Mouse (Mus musculus) adipocyte (in vitro differentiated cells): ENCODE data around the gene Tssk2.
A peak's percentile ranks its signal among the peaks of the same experiment; 100 is the strongest.

Experiments used
- DNase-seq: peaks from one replicate; pipeline ENCODE4 v3.0.0-alpha.2; 2016; ENCODE audit warnings: low spot score

Tssk2 gene

GRCm38 (mm10) chr16:17911052-17911595 lies 12.7 kb downstream of the Tssk2 start, which contains the start of gene Ess2:
Ess2 (minus strand) TSS chr16:17911348.
- DNase-seq, result peak; percentile 99

- DNase-seq, result no peak
Observed at GRCm38 (mm10) chr16:17914307-17915249, 16.1 kb downstream of the Tssk2 start, which contains the start of gene Gsc2. Gsc2 (minus strand) TSS chr16:17915059.

DNA sequence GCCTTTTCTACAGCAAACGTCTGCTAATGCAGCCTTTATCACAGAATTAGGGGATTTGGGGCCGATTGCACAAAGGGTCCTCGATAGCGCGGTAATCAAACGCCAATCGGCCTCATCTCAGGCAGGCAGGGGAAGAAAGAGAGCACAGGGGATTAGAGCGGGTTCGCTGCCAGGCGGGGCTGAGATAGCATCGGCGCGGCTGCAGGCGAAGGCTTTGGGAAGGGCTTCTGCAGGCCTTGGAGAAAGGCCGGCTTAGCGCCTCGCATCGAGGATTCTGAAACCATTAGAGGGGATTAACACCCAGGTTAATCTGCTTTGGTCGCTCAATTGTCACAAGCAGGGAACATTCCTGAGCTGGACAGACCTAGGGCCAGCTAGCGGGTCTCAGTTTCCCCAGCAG lies 22.1 kb downstream of the Tssk2 start:
- DNase-seq, result no peak

DNA sequence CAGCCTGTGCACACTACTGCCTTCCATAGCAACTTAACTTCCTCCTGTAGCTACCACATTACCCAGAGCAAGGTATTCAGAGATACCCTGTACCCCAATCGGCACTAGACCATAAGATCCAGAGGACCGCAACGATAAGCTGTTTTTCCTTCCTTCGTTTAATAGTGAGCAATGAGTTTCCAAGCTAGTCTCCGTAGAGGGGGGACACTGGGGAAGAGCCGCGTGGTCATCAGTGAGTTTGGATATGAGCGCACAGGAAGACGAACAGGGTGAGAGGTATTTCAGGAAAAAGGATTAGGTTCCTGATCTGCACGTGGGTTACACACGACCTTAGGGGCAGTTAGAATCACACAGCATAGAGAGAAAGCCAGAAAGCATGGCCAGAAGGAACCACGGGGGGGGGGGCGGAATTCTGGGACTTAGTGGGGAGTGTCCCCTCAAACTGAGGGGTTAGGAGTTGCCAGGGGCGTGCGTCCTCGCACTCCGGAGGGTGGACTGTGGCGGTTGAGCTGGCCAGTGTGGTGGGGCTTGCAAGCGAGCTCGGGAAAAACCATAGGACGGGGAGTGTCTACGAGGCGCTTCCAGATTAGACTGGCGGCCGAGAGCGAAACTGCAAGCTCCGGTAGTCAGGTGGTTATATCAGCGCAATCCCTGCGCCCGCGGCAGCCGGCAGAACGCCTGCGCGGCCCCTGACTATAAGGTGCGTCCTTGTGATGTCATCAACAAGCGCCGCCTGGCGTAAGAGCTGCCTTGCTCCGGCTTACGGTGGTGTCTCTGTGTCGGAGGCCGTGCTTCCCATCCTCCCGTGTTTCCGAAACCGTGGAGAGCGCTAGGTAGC lies 23.1 kb downstream of the Tssk2 start:
- DNase-seq, result peak; percentile 99

GRCm38 (mm10) chr16:17922163-17922538 lies 23.7 kb downstream of the Tssk2 start:
- DNase-seq, result no peak

DNA sequence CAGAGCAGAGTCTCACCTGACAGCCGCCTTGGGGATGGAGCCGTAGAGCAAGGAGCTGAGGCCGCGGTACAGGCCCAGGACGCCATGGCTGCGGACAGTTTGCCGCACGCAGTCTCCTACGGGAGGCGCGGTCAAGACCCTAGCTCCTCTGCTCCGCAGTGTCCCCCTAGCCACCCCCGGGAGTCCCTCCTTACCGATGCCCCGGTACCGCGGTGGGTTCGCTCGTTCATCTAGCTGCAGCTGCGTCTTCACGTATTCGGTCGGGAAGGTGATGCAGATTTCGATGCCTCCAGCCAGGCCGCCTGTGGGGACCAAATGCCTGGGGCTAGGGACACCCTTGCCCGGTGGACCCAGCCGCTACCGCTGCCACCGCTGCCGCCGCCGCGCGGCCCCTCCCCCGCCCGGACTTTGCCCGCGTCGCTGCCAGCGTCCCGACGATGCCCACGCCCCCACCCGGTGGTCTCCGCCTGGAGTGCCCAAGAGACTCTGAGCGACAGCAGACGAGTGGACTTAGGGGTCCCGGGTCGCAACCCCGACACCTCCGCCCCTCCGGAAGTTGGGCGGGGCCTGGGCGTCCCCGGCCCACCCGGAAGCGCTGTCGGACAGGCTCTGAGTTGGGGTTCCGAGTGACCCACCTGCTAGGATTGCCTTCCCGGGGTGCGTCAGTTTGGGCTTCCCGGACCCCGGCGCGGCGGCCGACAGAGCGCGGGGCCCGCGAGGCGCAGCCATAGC lies 29.1 kb downstream of the Tssk2 start:
- DNase-seq, result no peak

DNA sequence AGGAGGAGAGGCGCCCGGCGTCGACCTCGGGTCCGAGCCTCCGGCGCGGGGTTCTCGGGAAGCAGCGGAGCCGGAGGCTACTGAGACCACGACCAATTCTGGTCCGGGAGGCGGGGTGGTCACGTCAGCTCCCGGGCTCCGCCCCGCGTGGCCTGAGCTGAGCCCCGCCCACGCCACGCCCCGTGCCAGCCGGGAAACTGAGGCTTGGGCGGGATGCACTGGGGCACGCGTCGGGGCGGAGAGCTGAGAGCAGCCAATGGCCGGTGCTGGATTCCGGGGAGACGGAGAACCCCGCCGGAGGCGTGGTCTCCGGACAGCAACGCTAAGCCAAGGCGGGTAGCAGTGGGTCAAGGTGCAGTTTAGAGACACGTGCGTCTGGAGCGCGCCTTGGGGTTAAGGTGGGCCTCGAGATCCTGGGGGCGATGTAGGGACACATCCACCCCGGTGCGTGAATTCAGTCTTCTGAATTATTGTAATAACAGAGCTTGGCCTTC lies 29.7 kb downstream of the Tssk2 start, which contains the start of gene Slc25a1:
Slc25a1 (minus strand) TSS at position 133 of the 494 bp plus-strand sequence.
- peak; percentile 91 for DNase-seq

DNA sequence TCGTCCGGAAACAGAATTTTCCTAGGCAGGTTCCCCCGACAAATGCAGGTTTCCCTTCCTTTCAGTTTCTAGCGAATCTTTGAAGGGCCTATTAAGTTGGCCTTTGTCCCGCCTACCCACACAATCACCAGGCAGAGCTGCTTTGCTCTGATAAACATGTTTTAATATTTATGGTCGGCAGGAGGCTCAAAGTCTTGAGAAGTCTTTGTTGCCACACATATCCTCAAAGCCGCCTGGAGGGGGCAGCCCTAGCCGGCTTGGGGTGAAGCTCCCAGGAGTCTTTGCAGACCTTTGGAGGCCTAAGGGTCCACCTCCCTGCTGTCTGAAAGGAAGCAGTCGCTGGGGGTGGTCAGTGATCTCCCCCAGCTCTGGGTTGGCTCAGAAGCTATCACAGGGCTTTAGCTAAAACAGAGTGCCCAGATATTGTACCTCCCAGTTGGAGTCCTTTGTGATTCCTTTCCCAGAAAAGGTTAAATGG lies 30.2 kb downstream of the Tssk2 start:
- peak; percentile 96 for DNase-seq

GRCm38 (mm10) chr16:17929211-17929610 lies 30.8 kb downstream of the Tssk2 start:
- no peak for DNase-seq

DNA sequence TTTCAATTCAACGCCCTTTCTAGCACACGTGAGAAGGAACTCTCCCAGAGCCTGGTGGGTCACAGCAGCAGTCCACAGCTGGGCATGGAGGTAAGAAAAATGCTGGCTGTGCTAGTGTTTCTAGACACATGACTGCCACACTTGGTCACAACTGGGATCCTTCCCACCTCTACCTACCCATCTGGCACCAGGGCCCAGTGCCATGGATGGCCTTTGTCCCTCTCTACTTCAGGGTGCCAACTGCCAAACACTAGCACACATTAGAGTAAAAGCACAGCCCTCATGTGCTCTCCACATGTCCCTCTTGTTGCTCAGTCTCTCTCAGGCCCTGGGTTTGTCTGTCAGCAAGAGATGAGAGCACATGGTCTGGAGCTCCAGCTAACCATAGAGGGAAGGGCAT lies 31.2 kb downstream of the Tssk2 start:
- DNase-seq, result peak; percentile 69

- DNase-seq, result no peak
Observed at GRCm38 (mm10) chr16:17931906-17932460, 33.5 kb downstream of the Tssk2 start.

DNA sequence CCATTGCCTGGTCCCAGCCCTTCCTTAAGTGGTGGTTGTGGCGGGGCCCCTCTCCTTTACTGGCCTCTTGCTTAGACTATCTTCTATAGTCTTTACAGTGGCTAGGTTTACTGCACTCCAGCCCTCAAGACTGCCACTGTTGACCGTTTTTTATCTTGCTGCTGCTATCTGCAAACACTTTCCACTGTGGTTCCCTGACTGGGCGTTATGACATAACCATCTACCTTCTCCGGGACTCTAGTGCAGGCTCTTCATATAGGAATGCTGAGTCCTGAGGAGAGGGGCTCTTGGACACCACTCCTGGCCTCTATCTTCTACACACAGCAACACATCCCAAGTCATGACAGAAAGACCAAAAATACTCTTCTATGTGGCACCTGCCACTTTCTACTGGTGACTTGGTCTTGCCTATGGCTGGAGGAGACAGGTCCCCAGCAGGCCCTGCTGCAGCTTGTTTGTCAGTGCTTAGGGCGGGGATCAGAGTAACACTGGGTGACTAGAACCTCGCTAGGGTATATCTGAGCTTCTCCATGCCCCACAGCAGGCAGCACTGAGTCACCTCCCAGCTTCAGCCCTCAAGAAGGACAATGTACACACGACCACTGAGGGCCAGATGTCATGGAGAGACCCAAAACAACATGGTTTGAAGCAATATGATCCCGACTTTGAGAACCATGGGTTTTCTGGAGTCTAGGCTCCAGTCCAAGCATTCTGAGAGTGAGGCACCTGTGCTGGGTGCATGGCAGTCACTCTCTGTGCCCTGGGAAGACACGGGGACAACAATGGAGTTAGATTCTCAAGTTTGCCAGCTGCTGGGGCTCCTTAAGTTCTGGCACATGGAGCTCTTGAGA lies 35.4 kb downstream of the Tssk2 start:
- DNase-seq, result no peak

DNA sequence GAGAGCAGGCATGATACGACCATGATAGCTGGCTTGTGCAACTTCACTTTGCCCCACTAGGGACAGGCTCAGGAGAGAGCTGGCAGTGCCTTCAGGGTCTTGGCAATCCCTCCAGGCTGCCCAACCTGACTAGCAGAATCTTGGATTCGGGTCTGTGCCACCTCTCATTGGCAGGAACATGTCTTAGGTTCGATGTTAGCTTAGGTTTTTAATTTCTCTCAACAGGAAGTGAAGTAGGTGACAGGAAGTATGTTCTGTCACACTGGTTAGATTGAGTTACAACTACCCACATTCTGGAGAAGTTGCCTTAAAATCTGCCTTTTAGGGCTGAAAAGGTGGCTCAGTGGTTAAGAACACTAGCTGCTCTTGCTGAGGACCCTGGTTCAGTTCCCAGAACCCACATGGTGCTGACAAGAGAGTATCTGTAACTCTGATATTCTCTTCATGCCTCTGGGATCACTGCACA lies 36.0 kb downstream of the Tssk2 start:
- peak; percentile 68 for DNase-seq

GRCm38 (mm10) chr16:17936776-17937175 lies 38.3 kb downstream of the Tssk2 start:
- peak; percentile 80 for DNase-seq

DNA sequence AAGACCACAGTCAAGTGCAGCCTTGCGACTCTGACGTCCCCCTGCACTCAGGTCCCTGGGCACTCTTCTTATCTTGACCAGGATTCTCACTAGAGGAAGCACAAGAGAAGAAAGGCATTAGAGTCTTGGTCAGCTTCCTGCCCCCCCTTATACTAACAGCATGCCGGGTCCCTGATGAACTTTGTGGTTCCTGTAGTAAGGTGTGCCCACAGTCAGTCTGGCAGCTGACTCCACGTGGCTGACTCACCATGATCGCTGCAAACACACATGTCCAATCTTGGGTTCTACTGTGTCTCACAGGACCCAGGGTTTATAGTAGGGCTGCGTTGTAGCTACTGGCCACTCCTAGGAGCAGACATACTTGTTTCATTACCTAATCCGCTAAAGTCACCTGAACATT lies 39.8 kb downstream of the Tssk2 start:
- no peak for DNase-seq

DNA sequence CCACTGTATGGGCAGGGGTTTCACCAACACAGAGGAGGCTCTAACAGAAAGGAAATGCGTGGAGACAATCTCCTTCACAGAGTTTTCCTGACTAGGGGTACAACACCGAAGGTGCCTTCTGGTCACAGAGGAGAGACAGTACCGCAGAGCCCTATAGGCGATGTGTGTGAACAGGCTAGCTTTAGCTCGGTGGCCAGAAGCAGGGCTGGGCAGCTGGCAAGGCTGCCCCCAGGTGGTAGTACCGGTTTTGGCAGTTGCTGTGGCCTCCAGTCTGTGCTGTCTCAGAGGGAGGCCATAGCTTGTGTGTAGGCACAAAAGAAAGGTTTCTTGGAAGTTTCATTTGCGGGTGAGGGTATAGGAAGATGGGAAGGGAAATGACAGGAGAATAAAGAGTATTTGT lies 40.4 kb downstream of the Tssk2 start:
- DNase-seq, result peak; percentile 85

DNA sequence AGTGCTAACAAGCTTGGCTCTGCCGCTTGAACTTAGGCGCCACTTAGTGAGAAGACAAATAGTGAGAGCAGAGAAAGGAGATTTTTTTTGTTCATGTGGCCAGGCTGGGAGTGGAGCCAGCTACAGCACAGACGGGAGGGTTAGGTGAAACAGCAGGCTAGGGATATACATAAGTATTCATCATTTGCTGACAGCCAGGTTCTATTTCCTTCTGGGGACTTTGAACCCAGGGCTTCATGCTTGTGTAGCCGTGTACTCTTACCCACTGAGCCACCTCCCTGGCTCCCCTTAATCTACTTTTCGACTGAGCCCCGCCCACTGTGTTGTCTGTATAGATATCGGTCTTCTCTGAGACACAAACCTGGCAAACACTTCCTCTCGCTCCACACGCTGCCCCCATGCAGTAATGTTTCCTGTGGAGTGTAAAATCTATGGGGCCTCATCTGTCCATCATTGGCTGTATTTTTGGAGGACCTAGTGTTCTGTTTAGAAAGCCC lies 40.9 kb downstream of the Tssk2 start:
- DNase-seq, result peak; percentile 84

GRCm38 (mm10) chr16:17943466-17943865 lies 45.0 kb downstream of the Tssk2 start:
- no peak for DNase-seq

GRCm38 (mm10) chr16:17945081-17945831 lies 46.8 kb downstream of the Tssk2 start:
- DNase-seq, result no peak
